Mouse (Mus musculus): ENCODE data around the gene Rsbn1.

GRCm38 (mm10) chr3:103885946-103886345, 28.0 kb upstream of the Rsbn1 start:
- TF ChIP-seq CTCF (IDR thresholded peaks at IDR 0.05; ENCODE audit: control insufficient read depth, insufficient read depth, insufficient read length) (no peak), CEBPB (IDR thresholded peaks at IDR 0.05; ENCODE audit: low read depth) (no peak), MAX (IDR thresholded peaks at IDR 0.05) (no peak), MYOD1 (IDR thresholded peaks at IDR 0.05; ENCODE audit: control insufficient read depth, insufficient read length, low read depth) (no peak)
